Mouse (Mus musculus) left cerebral cortex, adult 8-10 months (tissue): ENCODE measurements around the gene Mpped2. TPM values are rescaled to one million over a fixed set of nuclear protein-coding genes. Genes with fewer than 3 reads are reported as not detected.

Experiments used
- DNase-seq, 2 experiments: peaks; one replicate each; pipeline ENCODE4 v3.0.0; 2022; ENCODE audit warnings: low spot score in 2 of 2
- total RNA-seq, 4 experiments: library from RNA; stranded (reverse); gene quantifications; 2 replicates each; pipeline ENCODE4 v1.2.4; 2022

Gene Mpped2
- total RNA-seq, 4 experiments from 2014 or later: 33.2 to 42.3 (median 39.0) TPM

DNA sequence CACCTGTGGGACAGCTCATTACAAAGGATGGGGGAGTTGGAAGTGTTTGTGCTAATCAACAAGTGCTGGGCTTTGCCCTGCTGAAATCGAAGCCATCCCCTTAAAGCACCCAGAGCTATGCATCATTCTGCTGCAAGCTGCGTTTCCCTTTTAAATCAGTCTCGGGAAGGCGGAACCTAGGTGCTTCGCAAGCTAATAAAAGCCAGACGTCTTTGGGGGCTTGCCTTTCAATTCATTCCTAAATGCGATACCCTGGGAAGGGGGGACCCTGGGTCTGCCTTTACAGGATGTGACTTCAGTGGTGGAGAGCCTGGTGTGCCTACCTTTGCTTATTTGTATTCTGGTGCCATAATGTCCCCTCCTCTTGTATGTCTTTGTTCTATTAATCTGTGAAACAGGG is 103.2 kb downstream of the Mpped2 start:
- no peak for DNase-seq

DNA sequence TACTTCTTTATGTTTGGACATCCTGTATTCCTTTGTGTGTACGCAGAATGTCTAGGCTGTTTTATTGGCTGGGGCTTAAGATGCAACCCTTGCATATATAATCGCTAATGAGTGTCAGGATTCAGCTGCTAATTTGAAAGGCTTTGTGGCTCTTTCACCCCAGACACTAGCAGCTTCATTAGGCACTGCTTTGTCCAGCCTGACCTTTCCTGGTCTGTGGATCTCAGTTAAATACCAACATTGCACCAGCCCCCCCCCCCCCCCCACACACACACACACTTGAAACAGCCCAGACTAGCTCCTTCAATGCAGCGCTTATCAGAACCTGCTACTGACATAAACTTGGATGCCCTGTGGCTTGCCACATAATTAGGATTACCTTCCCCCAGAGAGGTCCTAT is 104.8 kb downstream of the Mpped2 start:
- no peak for DNase-seq

DNA sequence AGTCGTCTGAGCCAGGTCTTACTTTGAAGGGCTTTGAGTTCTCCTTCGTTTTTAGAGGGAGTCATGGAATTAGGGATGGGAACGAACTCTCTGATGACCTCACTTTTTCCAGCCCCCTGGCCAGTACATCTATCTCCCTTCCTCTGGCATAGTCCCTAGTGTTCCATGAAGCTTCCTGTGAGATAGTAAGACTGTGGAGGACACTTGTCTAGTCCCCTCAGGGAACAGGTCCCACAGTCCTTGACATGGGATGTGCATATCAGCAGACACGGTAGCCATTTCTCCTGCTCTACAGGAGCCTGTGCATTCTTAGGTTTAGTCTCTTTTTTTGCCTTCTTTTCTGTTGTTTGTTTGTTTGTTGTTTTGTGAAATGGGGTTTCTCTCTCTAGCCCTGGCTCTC is 105.8 kb downstream of the Mpped2 start:
- no peak for DNase-seq

DNA sequence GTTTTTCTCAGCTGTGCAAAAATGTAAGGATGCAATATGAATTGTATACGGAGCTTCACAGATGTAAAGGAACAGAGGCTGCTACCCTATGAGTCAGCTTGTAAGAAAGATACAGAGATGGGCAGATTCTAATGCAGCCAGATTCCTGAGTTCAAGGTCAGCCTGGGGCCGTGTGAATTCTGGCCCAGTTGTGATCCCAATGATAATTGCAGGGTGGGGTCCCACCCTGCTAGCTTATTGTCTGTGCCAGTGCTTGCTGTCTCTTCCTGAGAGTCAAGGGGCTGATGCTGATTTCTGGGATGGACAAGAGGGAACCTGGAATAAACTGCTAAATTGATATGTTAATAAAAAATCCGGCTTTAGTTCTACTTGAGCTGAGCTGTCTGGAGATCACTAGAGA is 122.8 kb downstream of the Mpped2 start:
- DNase-seq: no peak

- DNase-seq: no peak
Observed at GRCm38 (mm10) chr2:106821292-106821691, 128.2 kb downstream of the Mpped2 start.

DNA sequence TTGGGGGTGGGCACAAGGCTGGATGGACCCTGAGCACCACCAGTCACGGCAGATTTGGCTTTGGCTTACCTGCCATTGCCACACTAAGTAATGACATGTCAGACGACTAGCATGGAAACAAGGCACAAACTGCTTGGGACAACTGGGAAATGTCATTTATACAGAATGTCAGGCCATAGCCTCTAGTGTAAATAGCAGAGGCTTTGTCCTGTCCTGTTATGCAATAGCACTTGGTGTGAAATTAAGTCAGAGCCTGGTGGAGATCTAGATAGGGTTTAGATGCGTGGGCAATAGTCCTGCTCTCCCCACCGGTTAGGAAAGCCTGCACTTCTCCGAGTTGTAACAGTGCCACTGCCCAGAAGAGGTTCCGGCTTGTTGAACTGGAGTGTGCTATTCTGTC is 128.8 kb downstream of the Mpped2 start:
- no peak for DNase-seq

DNA sequence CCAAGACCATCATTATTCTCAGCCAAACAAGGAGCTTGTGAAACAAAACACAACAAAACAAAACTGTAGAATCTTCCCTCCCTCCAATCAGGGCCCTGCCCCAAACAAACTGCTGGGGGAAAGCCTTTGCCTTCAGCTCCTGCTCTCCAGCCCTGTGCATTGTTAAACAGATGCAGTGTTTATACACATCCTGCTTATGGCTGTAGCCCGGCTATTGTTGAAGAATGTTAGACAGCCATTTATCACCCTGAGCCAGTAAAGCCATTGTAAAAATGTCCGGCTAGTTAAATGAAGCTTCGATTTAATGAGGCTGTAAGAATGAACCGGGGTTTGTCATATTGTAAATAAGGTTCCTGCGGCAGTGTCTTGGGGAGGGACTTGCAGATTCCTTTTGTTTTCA is 129.5 kb downstream of the Mpped2 start:
- DNase-seq: no peak

- no peak for DNase-seq
Observed at GRCm38 (mm10) chr2:106825461-106825860, 132.4 kb downstream of the Mpped2 start.

GRCm38 (mm10) chr2:106826023-106826422 is 133.0 kb downstream of the Mpped2 start:
- no peak for DNase-seq

DNA sequence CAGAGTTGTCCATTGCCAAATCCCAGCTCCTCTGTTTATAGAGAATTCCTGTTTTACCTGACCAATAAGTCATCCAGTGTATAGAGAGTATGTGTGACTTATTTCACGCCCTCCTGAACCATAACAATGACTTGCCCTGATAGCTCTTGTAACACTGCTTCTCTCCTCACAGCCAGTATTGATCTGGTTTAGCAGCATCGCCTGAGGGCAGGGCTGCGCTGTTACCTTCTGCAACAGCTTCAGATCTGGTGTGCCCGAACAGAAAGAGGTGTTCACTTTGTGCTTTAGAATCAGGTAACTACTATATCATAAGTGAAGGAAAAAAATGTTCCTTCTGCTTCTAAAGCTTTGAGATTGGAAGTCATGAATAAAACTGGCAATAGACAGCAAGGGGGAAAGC is 133.7 kb downstream of the Mpped2 start:
- DNase-seq: no peak

DNA sequence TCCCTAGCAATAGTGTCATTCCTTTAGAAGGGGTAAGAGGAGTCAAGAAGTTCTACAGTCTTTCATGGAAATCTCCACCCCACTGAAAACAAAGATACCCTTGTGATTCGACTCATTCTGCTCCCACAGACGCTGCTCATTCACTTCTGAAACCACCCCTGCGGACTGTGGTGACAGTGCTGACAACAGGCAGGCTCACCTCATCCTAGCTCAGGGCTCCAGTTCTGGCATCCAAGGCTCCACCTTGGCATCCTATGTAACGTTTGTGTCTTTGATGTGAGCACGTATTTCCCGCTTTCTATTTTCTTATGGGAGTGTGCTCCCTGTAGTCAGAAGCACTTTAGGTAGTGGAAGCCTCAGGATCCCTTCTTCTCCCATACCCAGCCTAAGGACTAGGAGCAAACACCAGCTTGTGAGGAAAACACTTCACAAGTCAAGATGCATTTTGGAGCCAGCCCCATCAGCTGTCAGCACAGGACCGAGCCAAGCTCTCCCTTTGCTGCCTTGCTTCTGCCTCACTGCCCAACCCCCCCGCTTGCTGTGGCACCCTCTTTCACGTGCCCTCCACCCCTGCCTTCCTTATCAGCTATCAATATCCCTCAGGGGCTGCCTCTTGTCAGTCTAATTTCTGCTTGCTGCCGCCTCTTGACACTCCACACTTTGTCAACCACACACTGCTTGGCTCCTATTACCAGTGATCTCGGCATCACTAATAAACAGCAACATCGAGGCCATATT is 135.7 kb downstream of the Mpped2 start:
- no peak for DNase-seq

GRCm38 (mm10) chr2:106829420-106829819 is 136.4 kb downstream of the Mpped2 start:
- no peak for DNase-seq

DNA sequence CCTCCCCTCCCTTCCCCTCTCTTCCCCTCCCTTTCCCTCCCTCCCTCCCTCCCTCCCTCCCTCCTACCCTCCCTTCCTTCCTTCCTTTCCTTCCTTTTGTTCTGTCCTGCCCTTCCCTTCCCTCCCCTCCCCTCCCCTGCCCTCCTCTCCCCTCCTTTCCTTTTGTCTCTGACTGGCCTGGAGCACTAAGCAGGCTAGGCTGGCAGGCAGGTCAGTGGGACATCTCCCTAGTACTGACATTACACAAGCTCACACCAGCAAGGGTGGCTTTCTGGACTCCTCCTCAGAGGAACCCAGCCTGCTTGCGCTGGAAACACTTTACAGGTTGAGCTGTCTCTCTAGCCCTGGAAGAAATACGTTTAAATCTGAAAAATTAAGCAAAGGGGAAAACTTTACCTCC is 139.5 kb downstream of the Mpped2 start:
- DNase-seq: no peak

- no peak for DNase-seq
Observed at GRCm38 (mm10) chr2:106833212-106833611, 140.1 kb downstream of the Mpped2 start.

DNA sequence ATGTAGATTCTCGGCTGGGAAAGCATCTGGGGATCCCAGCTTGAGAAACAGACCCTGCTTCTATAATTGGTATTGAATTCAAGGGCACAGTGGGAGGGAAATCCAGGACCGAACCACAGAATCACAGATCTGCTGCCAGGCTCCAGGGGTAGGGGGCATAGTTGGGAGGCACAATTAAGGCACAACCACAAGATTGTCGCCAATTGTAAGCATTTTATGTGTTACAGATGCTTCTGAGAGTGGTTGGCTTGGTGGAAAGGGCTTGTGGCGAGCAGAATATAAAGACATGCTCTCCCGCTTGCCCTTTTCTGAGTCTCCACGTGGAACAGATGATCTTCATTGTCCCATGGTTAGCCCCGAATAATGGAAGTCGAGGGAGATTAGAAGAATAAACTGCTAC is 142.3 kb downstream of the Mpped2 start:
- DNase-seq: no peak

GRCm38 (mm10) chr2:106837241-106837640 is 144.2 kb downstream of the Mpped2 start:
- no peak for DNase-seq

- DNase-seq: no peak
Observed at GRCm38 (mm10) chr2:106844147-106844546, 151.1 kb downstream of the Mpped2 start.

DNA sequence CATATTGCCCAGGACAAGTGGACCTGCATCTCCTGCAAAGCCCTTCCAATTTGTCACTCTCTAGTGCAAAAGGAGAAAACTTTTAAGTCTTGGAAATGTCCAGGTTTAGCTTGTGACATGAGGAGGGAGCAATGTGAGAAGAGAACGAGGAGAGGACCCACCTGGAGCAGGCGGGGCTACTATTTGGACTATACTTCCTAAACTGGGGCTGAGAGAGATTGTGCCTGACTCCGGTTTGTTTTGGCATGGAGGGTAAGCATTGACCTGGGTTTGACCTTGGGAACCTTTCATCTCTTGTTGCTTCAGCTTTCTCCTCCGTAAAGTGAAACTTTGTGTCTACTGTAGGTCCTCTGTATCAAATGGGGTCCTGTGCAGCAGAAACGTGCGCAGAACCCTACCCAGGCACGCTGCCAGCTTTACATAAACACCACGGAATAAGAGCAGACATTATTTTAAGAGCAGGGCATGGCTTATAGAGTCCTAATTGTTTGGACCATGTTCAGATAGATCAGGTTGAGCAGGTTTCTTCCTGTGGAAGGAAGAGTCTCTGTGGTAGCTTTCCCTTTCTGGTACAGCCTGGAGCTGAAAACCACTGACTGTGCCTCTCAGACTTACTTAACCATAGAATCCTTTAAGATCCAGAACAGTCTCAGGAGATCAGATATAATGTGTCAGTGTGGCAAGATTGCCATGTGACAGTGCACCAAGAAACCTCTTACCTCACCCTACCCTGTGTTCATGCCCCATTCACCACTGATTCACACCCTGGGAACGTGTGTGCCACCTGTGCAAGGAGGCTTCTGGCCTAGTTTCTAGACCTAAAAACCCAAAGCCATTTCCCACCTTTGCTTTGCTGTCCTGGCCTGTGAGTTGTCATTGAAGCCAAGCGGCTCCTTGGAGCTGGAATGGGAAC is 152.0 kb downstream of the Mpped2 start:
- DNase-seq: no peak

DNA sequence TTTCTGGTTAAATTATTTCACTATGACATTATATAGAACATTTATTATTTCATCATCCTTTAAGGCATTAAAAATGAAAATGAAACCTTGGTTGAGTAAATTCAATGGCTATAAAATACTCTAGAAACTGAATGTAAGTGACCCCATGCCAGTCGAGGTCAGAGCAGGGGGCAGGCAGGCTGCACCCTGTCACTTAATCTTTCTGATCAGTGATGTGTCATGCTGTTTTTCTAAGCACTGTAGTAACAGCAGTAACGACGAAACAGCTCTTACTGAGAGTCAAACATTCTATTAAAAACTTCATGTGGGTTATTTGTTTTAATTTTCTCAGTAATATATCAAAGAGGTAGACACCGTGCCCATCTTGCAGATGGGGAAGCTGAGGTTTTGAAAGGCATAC is 153.4 kb downstream of the Mpped2 start:
- no peak for DNase-seq

GRCm38 (mm10) chr2:106849389-106849788 is 156.3 kb downstream of the Mpped2 start:
- DNase-seq: no peak

DNA sequence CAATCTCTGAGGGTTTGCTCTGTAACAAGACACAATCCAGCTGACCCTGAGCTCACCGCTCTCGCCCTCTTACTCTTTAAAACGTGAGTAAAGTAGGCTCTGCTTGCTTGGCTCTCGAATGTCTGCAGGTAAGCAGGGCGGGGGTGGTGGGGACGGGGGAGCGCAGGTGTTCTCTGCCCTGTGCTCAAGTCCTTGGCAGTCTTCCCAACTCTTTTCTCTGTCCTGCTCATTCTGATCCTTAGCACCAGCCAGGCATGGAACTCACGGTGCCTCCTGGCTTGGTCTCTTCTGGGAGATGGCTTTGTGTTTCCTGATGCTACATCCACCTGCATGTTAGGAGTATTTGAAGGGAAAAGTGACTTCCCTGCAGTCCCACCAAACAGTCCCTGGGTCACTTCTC is 158.4 kb downstream of the Mpped2 start:
- DNase-seq: no peak

GRCm38 (mm10) chr2:106854213-106854612 is 161.1 kb downstream of the Mpped2 start:
- no peak for DNase-seq

DNA sequence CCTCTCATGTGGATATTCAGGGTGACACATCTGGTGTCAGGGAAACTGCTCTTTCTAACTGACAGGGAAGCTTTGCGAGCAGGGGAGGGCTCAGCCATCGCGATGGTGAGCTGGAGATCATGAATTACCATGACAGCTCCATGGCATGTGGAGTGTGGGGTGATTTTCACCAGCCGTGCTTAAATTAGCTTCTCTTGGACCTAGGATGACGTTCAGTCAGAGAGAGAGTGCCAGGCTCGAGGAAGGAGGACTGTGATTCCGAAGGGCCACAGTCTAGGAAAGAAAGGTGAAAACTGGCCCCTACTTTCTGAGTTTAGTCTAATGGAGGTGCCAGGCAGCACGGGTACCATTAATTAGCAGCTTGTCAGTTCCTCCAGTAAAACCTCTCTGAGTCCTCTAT is 161.7 kb downstream of the Mpped2 start:
- no peak for DNase-seq
